Mouse (Mus musculus) hindbrain, embryonic 16.5 days (tissue): Measurements from ENCODE around the gene Sec63. TPM values are rescaled to one million over a fixed set of nuclear protein-coding genes. Genes with fewer than 3 reads are reported as not detected.

Source experiments
- ATAC-seq: fragments of 200-750 bp; cut with Nextera tagmentation; 2 replicates; pipeline ENCODE4 v1.8.0; 2017; ENCODE audit warnings: moderate TSS enrichment, moderate library complexity
- H3K27ac ChIP-seq: fragments of 300-500 bp; sonication (generic); 2 replicates; pipeline ENCODE4 v1.5.1; 2014; ENCODE audit warnings: low read depth, mild to moderate bottlenecking, control low read depth, low read length, moderate library complexity
- H3K27me3 ChIP-seq: fragments of 300-500 bp; sonication (generic); replicated peaks from 2 replicates; pipeline ENCODE4 v1.6.1; 2014; ENCODE audit warnings: low read length; ENCODE audit not compliant: control insufficient read depth, insufficient read depth
- H3K36me3 ChIP-seq: fragments of 300-500 bp; sonication (generic); 2 replicates; pipeline ENCODE4 v1.6.1; 2014; ENCODE audit warnings: mild to moderate bottlenecking, low read length, moderate library complexity, mixed read lengths; ENCODE audit not compliant: control insufficient read depth, insufficient read depth
- H3K4me1 ChIP-seq: fragments of 300-500 bp; sonication (generic); 2 replicates; pipeline ENCODE4 v1.6.1; 2014; ENCODE audit warnings: low read depth, low read length; ENCODE audit not compliant: control insufficient read depth, insufficient read depth
- H3K4me2 ChIP-seq: fragments of 300-500 bp; sonication (generic); 2 replicates; pipeline ENCODE4 v1.6.1; 2014; ENCODE audit warnings: mild to moderate bottlenecking, low read length, control low read depth, moderate library complexity
- H3K4me3 ChIP-seq: fragments of 300-500 bp; sonication (generic); 2 replicates; pipeline ENCODE4 v1.5.1; 2014; ENCODE audit warnings: mild to moderate bottlenecking, low read length, control low read depth, moderate library complexity
- H3K9ac ChIP-seq: fragments of 300-500 bp; sonication (generic); 2 replicates; pipeline ENCODE4 v1.6.1; 2014; ENCODE audit warnings: low read depth, mild to moderate bottlenecking, control low read depth, low read length, moderate library complexity
- H3K9me3 ChIP-seq: fragments of 300-500 bp; sonication (generic); 2 replicates; pipeline ENCODE4 v1.6.1; 2014; ENCODE audit warnings: mild to moderate bottlenecking, low read length, moderate library complexity; ENCODE audit not compliant: control insufficient read depth
- WGBS: fragments of 180-500 bp; shearing (Covaris S2); extraction: QIAGEN DNeasy Blood & Tissue Kit; methylation state at CpG from one replicate; pipeline ENCODE4 v1.1.7; 2014; 5-methylcytosine and 5-hydroxymethylcytosine counted together
- polyA plus RNA-seq: library from polyadenylated mRNA; unstranded; fragments of >200 nt; fragmentation: Nextera tagmentation; extraction: Ambion mirVana; gene quantifications from 2 replicates; pipeline ENCODE4 v1.2.1, GENCODE M21; 2015

Gene Sec63
- polyA plus RNA-seq, 1 experiment from 2014 or later: 16.6 TPM

- WGBS: 41% methylated on average over 5 of the region's 5 CpGs
- Histone ChIP-seq H3K4me2 (no peak overlapping the region), H3K4me1 (peaks cover 12% of the 10 kb centered on the region), H3K27ac (no peak overlapping the region), H3K27me3 (no peaks in the 10 kb centered on the region), H3K4me3 (no peak overlapping the region), H3K9ac (no peak overlapping the region), H3K36me3 (no peaks in the 10 kb centered on the region), H3K9me3 (no peaks in the 10 kb centered on the region)
- ATAC-seq: no peak
Observed at GRCm38 (mm10) chr10:42855250-42855649, 94.0 kb downstream of the Sec63 start.

GRCm38 (mm10) chr10:42856574-42856973 is 95.3 kb downstream of the Sec63 start:
- H3K27ac ChIP-seq: no peak overlapping the region
- WGBS: 97% methylated on average over 9 of the region's 9 CpGs
- no peak for ATAC-seq
- H3K9me3 ChIP-seq: no peaks in the 10 kb centered on the region
- no peaks in the 10 kb centered on the region for H3K36me3 ChIP-seq
- no peak overlapping the region for H3K4me2 ChIP-seq
- H3K4me1 ChIP-seq: peaks cover 12% of the 10 kb centered on the region
- no peak overlapping the region for H3K4me3 ChIP-seq
- no peak overlapping the region for H3K9ac ChIP-seq
- H3K27me3 ChIP-seq: no peaks in the 10 kb centered on the region

- no peak overlapping the region for H3K9ac ChIP-seq
- H3K4me3 ChIP-seq: no peak overlapping the region
- peaks cover 12% of the 10 kb centered on the region for H3K4me1 ChIP-seq
- H3K27me3 ChIP-seq: no peaks in the 10 kb centered on the region
- no peak for ATAC-seq
- H3K27ac ChIP-seq: no peak overlapping the region
- no peaks in the 10 kb centered on the region for H3K36me3 ChIP-seq
- 88% methylated on average over 2 of the region's 2 CpGs for WGBS
- no peak overlapping the region for H3K4me2 ChIP-seq
- no peaks in the 10 kb centered on the region for H3K9me3 ChIP-seq
Observed at GRCm38 (mm10) chr10:42857021-42857420, 95.7 kb downstream of the Sec63 start.

GRCm38 (mm10) chr10:42859781-42860158 is 98.5 kb downstream of the Sec63 start:
- no peak; the same call in 1 of the 2 replicates for ATAC-seq
- H3K4me1 ChIP-seq: peaks cover 23% of the 10 kb centered on the region
- no peaks in the 10 kb centered on the region for H3K36me3 ChIP-seq
- H3K4me3 ChIP-seq: peak overlapping the region; percentile 41
- 31% methylated on average over 2 of the region's 2 CpGs for WGBS
- H3K27ac ChIP-seq: peak overlapping the region; percentile 73
- peak overlapping the region; percentile 6 for H3K9ac ChIP-seq
- H3K27me3 ChIP-seq: no peaks in the 10 kb centered on the region
- no peaks in the 10 kb centered on the region for H3K9me3 ChIP-seq
- peak overlapping the region; percentile 54 for H3K4me2 ChIP-seq

- H3K4me1 ChIP-seq: peaks cover 22% of the 10 kb centered on the region
- no peaks in the 10 kb centered on the region for H3K27me3 ChIP-seq
- H3K36me3 ChIP-seq: no peaks in the 10 kb centered on the region
- peak within 1 kb of the TSS; percentile 73 for H3K27ac ChIP-seq
- H3K4me3 ChIP-seq: peak within 1 kb of the TSS; percentile 41
- peak within 1 kb of the TSS; percentile 54 for H3K4me2 ChIP-seq
- peak within 1 kb of the TSS; percentile 62 for H3K9ac ChIP-seq
- 18% methylated on average over 17 of the region's 17 CpGs for WGBS
- peak; percentile 86 for ATAC-seq
- no peaks in the 10 kb centered on the region for H3K9me3 ChIP-seq
Observed at GRCm38 (mm10) chr10:42860159-42860911, 99.0 kb downstream of the Sec63 start, which contains the start of gene Scml4. Gene Scml4 (plus strand): TSS chr10:42860370.

- ATAC-seq: no peak
- WGBS: 72% methylated on average over 7 of the region's 7 CpGs
- peaks cover 22% of the 10 kb centered on the region for H3K4me1 ChIP-seq
- H3K36me3 ChIP-seq: no peaks in the 10 kb centered on the region
- no peak overlapping the region; the same call in 1 of the 2 replicates for H3K4me3 ChIP-seq
- H3K9me3 ChIP-seq: no peaks in the 10 kb centered on the region
- no peaks in the 10 kb centered on the region for H3K27me3 ChIP-seq
- no peak overlapping the region for H3K27ac ChIP-seq
- no peak overlapping the region for H3K9ac ChIP-seq
- H3K4me2 ChIP-seq: peak overlapping the region; percentile 37
Observed at GRCm38 (mm10) chr10:42861446-42861845, 100.2 kb downstream of the Sec63 start.

- H3K4me3 ChIP-seq: no peak overlapping the region
- no peak for ATAC-seq
- H3K36me3 ChIP-seq: no peaks in the 10 kb centered on the region
- H3K27ac ChIP-seq: no peak overlapping the region
- no peaks in the 10 kb centered on the region for H3K27me3 ChIP-seq
- H3K4me1 ChIP-seq: peaks cover 22% of the 10 kb centered on the region
- H3K9me3 ChIP-seq: no peaks in the 10 kb centered on the region
- peak overlapping the region; percentile 38 for H3K4me2 ChIP-seq
- no peak overlapping the region for H3K9ac ChIP-seq
- WGBS: 67% methylated on average over 13 of the region's 13 CpGs
Observed at GRCm38 (mm10) chr10:42862102-42862740, 100.9 kb downstream of the Sec63 start.

GRCm38 (mm10) chr10:42862806-42863205 is 101.5 kb downstream of the Sec63 start:
- no peak for ATAC-seq
- peaks cover 22% of the 10 kb centered on the region for H3K4me1 ChIP-seq
- no peak overlapping the region for H3K27ac ChIP-seq
- no peaks in the 10 kb centered on the region for H3K36me3 ChIP-seq
- WGBS: 83% methylated on average over 4 of the region's 4 CpGs
- H3K9ac ChIP-seq: no peak overlapping the region
- no peaks in the 10 kb centered on the region for H3K9me3 ChIP-seq
- peak overlapping the region; percentile 68; the same call in 1 of the 2 replicates for H3K4me2 ChIP-seq
- H3K27me3 ChIP-seq: no peaks in the 10 kb centered on the region
- H3K4me3 ChIP-seq: no peak overlapping the region

GRCm38 (mm10) chr10:42863621-42864391 is 102.5 kb downstream of the Sec63 start:
- Histone ChIP-seq H3K4me3 (peak overlapping the region; percentile 40), H3K4me1 (peaks cover 22% of the 10 kb centered on the region), H3K36me3 (no peaks in the 10 kb centered on the region), H3K4me2 (peak overlapping the region; percentile 68), H3K9me3 (no peaks in the 10 kb centered on the region), H3K27me3 (no peaks in the 10 kb centered on the region), H3K27ac (peak overlapping the region; percentile 57; the same call in 1 of the 2 replicates), H3K9ac (peak overlapping the region; percentile 58)
- ATAC-seq: peak; percentile 21; the same call in 1 of the 2 replicates
- 23% methylated on average over 31 of the region's 31 CpGs for WGBS
